Mouse (Mus musculus) 3134 (cell line): Measurements from ENCODE around the gene Lrrc8a.

ENCODE experiments used
- DNase-seq: peaks from one replicate; pipeline ENCODE4 v3.0.0-alpha.2; 2011; ENCODE audit warnings: low spot score; ENCODE audit not compliant: insufficient read length; ENCODE audit errors: extremely low read depth

The Lrrc8a gene

DNA sequence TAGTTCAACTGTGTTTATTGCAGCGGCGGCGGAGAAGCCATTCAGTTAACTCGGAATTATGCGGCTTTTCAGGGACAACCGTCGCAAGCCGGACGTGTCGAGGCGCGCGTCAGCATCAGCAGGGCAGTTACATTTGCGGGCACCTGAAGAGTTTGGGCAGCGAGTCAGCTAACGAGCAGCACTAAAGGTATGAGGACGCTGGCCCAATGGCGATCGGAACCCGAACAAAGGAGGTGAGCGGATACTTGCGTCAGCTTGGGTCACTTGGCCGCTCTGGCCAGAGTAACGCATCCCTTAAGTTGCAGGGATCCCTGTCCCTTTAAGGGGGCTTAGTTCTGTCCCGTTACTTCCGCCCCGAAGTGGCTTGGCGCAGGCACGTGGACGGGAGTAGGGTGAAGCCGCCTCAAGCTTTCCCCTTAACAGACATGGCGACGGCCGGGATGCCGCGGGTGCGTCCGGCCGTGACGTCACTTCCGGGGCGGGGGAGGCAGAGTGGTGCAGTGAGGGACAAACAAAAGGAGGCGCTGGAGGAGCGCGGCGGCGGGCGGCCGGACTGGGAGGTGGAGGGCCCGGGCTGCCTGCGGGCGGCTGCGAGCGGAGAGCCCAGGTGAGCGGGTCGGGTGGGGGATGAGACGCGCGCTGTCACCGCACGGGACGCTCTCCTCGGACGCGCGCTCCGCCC is at the start of gene Lrrc8a:
Lrrc8a (plus strand) TSS at position 517 of the 682 bp plus-strand sequence.
- peak; percentile 99 for DNase-seq

DNA sequence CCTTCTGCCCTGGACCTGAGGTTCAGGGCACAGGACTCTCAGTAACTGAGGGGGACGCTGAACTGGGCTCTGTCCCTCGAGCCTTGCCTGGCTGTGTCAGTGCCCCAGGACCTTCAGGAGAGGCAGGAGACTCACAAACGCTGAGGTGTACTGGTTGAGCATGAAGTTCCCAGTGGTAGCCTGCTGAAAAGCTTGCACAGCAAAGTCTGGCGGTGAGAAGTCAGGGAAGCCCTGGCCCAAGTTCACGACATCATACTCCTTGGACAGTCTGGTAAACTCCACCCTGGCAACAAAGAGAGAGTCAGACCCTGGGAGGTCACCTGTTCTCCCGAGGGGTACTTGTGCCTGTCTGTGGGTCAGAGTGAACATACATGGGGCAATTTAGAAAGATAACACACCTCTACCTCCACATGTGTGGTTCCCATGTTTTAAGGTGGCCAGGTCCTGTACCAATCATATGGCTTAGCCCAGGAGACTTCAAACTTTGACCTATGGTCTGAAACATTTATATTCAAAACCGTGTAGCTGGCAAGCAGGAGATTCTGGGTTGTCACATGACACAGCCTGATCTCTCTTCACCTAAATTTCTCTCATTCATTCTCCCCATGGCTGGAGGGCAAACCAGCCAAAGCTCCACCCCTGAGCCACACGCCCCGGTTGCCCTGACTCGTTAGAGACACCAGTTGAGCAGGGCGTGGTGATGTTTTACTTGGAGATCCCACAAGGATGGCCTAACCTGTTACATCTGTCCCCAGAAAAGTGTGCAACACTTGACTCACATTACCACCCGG is 45.5 kb upstream of the Lrrc8a start:
- no peak for DNase-seq

DNA sequence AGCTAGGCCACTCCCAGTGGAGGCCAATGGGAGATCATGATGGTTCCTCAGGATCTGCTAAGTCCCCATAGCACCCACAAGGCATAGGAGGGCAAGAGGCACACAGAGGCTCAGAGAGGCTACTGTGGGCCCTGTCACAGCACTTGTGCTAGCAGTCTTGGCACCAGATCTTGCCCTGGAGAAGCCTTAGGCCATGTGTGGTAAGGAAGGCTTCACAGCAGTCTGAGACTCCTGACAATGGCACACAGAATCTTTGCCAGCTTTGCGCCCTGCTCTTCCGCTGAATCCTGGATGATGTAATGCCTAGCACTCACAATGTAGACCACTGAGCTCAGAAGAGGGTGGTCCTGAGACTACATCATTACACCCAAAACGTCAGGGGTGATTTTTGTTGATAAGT is 42.9 kb upstream of the Lrrc8a start:
- no peak for DNase-seq

DNA sequence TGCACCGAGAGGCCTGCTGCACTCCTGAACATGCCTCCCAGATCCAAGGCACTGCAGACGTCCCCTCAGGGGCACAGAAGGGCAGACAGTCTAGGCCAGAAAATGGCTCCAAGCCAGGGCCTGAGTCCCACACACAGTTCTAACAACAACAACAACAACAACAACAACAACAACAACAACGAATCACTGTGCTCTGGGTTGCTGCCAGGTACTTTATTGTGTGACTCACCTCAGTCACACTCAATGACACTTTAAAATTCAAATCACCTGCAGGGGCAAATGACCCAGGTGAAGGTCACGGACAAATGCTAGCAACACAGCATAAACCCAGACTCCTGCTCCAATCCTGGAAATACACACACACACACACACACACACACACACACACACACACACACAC is 39.5 kb upstream of the Lrrc8a start:
- no peak for DNase-seq

DNA sequence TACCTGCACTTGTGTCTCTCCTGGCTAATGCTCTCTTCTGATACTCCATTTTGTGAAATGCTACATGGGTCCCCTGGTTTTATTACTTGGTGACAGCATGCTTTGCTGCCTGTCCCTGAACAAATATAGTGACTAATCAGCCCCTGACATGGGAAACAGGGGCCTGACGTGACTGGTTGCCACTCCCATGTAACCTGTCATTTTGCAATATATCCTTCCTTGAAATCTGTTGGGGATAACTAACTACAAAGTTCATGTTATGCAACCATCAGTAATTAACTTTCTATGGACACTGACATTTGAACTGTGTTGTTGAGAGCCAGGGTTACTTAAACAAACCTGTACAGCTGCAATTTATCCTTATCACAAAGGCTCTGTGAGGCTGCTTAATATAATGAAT is 37.5 kb upstream of the Lrrc8a start:
- no peak for DNase-seq

DNA sequence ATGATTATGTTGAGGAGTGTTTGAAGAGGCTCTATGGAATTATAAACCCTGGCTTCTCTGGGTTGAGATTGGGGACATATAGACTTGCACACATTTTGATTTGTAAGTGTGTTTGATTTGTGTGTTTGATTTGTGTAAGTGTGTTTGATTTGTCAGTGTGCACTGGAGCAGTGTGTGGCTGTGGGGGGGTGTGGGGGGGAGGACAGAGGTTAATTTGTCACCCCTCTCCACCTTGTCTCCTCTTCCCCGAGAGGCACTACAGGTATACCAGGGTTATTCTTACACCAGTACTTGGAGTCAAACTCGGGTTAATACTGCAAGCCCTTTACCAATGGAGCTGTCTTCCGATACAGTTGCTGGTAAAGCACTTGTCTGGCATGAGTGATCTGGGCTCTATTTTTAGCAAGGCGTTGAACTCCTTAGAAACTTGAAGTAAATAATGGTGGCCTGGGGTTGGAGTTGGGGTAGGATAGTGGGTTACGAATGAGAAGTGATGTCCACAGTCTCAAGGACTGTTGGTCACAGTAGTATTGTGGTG is 37.1 kb upstream of the Lrrc8a start:
- DNase-seq: no peak

DNA sequence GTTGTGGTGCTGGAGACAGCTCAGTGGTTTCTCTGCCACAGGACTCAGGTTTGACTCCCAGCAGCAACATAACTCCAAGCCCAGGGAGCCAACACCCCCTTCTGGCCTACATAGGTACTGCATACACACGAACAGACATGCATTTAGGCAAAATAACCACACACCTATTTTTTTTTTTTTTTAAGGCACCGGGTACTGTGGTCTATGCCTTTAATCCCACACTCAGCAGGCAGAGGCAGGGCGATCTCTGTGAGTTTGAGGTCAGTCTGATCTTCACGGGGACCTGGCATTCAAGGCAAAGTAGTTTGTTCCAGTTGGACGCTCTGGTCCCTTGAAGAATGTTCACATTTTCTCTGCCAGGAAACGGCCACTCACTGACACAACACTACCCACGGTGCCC is 34.1 kb upstream of the Lrrc8a start:
- no peak for DNase-seq

DNA sequence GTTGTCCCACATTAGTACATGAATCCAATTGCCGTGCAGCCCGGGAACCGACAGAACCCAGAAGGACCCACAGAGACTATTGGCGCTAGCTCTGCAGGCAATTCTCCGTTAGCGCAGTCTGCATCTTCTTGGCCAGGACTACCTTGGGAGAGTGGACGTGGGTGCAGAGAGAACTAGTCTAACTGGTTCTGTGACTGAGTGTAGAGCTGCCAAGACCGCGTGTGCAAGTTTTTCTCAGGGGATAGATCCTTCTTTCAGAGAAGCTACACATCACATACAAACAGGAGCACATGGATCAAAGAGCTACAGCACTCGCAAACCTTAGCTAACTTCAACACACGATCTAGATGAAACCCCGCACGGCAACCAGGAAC is 32.3 kb upstream of the Lrrc8a start:
- no peak for DNase-seq

DNA sequence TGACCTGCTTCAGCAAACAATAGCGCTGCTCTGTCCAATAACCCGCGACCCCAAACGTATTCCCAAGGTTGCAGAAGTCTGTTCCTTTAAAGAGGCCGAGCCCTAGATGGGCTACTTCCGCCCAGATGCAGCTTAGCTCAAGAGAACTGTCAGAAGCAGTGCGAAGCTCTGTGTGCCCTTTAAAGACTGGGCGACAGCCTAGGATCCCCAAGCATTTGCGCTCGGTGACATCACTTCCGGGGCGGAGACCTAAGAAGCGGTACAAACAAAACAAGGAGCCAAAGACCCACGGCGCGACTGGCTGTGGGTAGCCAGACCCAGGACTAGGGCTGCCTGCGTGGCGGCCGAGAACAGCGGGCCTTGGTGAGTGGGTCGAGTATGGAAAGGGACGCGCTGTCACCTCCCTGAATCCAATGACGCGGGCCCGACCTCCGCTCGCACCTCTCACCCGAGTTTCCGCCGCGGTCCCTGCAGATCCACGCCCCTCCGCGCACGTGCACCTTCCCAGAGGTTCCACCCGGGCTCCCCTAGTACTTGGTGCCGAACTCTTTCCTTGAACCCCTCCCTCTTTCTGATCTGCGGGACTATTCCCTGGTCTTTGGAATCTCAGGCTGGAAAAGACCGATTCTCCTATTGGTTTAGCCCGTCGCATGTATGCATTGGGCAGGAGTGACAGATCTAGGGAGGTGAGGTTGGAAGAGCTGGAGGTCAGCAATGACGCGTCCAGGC is 31.7 kb upstream of the Lrrc8a start, which contains the start of gene Kyat1:
Kyat1 (minus strand) TSS at position 219 of the 729 bp plus-strand sequence.
- peak; percentile 89 for DNase-seq

DNA sequence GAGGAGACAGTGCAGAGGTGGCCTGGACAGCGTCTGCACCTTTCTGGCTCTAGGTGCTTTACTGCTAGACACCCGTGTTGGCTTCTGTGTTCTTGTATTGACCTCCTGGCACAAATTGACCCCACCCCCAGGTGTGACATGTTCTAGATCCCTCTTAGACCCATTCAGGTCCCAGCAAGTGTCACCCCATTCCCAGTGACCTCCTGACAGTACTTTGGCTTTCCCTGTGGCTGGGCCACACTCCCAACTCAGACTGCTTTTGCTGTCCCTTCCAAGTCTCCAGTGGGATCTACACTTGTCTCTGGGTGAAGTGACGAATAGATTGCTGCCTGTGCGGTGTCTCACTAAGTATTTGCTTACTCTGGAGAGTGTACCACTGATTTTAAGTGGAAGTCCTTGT is 30.1 kb upstream of the Lrrc8a start:
- no peak for DNase-seq

DNA sequence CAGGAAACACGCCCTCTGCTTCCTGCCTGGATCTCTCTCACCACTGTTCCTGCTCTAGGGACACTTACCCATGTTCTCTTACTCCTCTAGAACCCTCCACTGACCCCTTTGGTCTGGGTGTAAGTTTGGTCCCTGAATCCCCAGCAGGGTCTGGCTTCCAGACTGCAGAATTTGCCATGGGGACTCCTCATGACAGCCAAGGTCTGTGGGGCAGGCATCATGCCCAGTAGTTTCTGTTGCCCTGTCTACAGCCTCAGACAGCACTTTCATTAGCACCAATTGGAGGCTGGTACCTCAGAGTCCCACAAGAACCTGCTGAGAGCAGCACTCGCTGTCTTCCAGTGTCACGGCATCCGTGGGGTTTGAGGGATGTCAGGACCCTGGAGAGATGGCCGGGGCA is 29.6 kb upstream of the Lrrc8a start:
- no peak for DNase-seq

DNA sequence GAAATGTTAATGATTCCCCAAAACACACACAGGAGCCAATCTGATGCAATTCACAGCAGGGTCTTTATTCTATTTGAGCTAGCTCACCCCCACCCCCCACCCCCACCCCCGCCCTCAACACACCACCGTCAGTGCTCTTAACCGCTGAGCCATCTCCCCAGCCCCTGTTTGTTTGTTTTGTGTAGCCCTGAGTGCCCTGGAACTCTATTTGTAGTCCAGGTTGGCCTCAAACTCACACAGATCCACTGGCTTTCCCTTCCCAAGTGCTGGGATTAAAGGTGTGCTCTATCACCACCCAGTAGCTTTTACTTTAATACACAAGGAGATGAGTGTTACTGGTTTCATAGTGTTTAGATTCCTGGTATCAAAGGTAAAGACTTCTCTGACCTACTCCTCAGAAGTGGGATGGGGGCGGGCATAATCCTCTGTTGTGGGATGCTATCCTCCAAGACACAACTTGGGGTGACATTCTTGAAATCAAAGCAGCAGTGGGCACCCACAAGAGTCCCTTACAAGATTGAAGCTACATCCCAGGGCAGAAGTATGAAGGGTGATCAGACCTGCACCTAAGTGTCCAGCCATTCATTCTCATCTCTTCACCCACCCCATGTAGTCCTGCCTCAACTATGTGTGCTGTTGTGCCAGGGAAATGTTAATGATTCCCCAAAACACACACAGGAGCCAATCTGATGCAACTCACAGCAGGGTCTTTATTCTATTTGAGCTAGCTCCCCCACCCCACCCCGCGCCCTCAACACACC is 25.9 kb upstream of the Lrrc8a start:
- no peak for DNase-seq

DNA sequence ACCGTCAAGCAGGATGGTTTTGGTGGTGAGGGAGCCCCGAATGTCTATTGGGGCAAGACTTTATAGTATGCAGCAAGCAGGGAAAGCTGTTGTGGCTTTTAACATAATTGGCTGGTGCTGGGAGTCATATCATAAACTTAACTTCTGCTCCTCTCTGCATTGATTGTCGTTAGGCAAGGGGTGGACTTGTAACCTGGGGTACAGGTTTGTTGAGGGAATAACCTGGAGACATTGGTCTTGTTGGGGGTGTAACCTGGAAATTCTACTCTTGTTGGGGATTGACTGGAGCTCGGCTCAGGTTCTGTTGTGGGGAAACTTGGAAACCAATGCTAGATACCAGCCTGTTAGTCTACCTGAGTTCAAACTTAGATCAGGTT is 25.4 kb upstream of the Lrrc8a start:
- no peak for DNase-seq

DNA sequence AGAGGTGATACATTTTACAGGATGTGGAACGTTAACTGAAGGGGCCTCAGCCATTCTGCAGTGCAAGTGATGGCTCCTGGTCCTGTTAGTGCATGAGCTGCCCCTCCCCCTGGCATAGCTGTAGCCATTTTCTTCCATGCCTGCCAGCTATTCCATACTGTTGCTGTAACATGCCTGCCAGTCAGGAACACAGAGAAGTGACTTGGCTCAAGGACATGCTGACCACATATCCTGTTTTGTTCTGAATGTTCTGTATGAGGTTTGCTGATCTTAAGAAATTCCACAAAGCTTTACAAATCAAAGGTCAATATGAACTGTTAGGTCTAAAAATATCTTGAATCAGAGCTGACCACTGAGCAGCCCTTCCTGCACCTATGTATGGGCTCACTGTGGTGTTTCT is 24.6 kb upstream of the Lrrc8a start:
- no peak for DNase-seq

DNA sequence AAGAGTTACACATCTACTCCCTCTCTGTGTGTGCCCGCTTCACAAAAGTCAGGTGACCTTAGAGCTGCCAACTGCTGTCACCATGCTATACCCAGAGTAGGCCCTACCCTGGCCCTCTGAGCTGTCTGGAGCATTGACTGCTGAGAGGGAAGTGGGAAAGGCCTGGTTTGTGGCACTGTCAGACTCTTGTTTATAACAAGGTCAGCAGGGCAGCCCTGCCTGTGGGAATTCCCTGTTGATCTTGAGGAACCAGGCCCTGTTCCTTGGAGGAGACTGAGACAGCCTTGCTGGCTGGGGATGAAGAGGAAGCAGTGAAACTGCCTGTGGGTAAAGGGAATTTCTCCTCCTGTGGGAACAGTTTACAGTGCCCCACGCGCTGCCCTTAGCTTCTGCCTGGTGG is 22.8 kb upstream of the Lrrc8a start:
- no peak for DNase-seq

DNA sequence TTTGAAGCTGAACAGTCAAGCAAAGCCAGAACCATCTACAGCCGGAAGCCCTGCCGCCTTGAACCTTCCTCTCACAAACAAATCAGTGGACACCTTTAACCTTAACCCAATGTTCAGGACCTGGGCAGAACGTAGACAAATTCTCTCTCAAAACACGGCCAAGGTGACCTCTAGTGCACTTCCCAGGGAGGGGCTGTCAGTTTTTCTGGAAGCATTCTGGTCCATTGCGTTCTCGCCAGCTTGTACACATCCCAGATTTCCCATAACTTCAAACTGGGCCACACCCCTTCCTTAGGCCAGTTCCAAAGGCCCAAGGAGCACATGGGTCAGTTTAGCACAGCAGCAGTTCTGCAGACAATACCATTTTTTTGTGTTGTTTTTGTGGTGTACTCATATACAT is 22.0 kb upstream of the Lrrc8a start:
- DNase-seq: no peak

DNA sequence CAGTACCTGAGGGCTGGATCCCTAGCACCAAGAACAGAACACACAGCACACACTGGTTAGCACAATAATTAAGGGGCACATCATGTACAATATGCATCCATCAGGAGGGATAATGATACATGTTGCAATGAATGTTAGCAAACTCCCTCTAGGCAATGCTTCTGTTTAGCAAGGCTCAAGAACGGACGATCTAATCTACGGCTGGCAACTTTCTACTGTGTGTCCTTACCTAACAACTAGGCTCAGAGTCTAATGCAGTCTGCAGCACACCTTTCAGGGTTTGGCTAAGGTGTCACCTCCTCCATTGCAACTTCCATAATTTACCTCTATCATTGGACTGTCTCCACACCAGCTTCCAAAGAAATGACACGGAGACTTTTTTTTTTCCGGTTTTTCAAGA is 21.2 kb upstream of the Lrrc8a start:
- DNase-seq: no peak

DNA sequence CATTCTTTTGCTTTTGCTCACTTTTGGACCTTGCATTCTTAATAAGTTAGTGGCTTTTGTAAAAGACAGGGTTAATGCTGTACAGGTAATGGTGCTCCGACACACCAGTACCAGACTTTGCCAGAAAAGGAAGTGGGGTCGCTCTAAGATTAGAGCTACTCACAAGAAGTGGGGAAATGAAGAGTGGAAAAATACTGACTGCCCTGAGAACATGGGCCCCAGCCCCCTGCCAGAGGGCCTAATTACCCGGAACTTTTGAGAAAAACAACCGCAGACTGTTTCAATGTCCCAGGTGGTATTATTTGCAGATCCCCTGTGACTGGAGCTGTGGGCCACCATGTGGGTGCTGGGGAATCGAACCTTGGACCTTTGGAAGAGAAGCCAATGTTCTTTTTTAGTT is 1.9 kb upstream of the Lrrc8a start:
- DNase-seq: no peak

DNA sequence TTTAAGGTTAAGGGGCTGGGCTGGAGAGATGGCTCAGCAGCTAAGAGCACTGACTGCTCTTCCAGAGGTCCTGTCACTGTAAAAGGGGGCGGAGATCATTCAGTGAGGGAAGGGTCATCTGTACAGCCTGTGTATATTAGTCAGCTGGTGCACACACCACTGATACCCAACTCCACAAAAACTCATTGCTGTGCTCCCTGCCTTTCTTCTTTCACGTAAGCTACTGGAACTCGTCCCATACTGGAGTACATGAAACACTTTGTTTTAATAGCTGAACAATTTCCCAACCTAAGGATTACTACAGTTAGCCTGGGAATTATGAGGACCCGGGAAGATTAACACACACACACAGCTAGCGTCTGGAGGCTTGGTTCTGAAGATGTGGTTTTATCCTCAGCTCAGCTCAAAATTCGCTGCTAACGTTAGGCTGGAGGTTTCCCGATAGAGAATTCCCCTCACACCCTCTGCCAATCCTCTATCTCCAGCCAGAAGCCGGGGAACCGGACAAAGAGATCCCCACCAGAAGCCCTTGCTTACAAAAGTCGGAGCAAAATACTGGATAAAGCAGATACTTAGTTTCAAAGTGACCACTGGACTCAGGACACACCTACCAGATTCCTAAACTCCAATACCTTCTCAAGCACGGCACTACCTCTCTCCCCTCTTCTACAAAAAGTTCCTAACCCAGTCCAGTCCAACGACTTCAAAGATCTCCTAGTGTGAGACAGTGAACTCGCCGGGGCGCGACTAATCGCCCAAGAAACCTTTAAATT is 903 bp upstream of the Lrrc8a start:
- DNase-seq: no peak

DNA sequence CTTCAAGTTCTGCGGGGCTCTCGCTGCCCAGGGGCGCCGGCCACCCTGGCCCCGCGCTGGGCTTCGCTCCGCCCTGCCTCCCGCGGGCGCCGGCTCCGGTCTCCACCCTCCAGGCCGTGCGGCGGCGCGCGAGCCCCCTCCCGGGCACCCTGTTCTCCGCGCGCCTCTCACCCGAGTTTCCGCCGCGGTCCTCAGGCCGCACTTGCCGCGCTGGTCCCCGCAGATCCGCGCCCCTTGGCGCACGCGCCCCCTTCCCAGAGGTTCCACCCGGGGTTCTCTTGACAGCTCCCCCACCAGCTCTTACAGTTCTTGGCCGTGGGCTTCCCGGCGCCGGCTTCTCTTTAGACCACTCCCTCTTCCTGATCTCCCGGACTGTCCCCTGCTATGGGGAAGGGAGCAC is 366 bp downstream of the Lrrc8a start:
- DNase-seq: no peak
